Mouse (Mus musculus): Measurements from ENCODE around the gene Krt19. TPM values are rescaled to one million over a fixed set of nuclear protein-coding genes. Genes with fewer than 3 reads are reported as not detected.

The Krt19 gene
- total and polyA plus RNA-seq, 2 experiments from 2014 or later: 20.6 to 52.2 TPM

DNA sequence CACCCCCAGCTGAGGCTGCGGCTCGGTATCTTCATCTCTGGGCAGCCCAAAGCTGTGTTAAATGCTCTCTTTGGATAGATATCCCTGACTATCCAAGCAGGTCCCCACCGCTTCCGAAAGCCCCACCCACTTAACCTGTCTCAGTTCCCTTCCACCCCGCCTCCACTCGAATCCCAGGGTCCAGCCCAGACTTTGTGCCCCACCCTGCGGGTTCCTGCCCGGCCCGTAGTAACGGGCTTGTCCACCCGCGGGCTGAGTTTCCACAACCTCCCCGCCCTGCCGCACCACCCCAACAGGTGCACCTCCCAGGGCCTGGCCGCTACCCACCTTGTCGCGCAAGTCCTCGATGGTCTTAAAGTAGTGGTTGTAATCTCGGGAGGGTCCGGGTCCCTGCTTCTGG is 3.4 kb downstream of the Krt19 start:
- Histone ChIP-seq H3K4me2 (ENCODE audit: low read depth, low read length) (peak overlapping the region; percentile 66), H3K27ac (ENCODE audit: low read depth) (no peak overlapping the region), H3K36me3 (replicated peaks; ENCODE audit: control insufficient read depth, insufficient read depth, low read length) (no peaks in the 10 kb centered on the region), H3K4me1 (ENCODE audit: control insufficient read depth, insufficient read depth) (peaks cover 14% of the 10 kb centered on the region), H3K4me3 (ENCODE audit: low read depth, low read length) (peak overlapping the region; percentile 45), H3K27me3 (ENCODE audit: control insufficient read depth, insufficient read depth, low read length) (peaks cover 10% of the 10 kb centered on the region; the same call in 1 of the 2 replicates), H3K9me3 (replicated peaks; ENCODE audit: control insufficient read depth, low read length) (no peaks in the 10 kb centered on the region), H3K9ac (replicated peaks; ENCODE audit: low read depth, low read length) (0 out of 2 replicates have a peak overlapping the region, but pooled peaks have one; percentile 30)
- TF ChIP-seq CTCF (IDR thresholded peaks at IDR 0.05; ENCODE audit: low read depth): no peak
- no peak for TF ChIP-seq EP300 (IDR thresholded peaks at IDR 0.05; ENCODE audit: low read depth)
- DNase-seq (ENCODE audit: low spot score): no peak
- no peak for ATAC-seq (ENCODE audit: insufficient read depth, low read depth)
- WGBS: 0% methylated on average over 20 of the region's 20 CpGs

DNA sequence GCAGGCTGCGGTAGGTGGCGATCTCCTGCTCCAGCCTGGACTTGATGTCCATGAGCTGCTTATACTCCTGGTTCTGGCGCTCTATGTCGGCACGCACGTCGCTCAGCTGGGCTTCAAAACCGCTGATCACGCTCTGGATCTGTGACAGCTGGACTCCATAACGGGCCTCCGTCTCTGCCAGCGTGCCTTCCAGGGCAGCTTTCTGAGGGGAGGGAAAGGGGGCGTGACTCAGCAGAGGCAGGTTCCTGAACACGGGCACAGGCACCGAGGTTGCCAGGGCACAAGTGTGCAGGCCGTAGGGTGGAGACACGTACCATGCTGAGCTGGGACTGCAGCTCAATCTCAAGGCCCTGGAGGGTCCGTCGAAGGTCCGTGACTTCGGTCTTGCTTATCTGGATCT is 7.5 kb downstream of the Krt19 start:
- no peak overlapping the region for H3K27ac ChIP-seq (ENCODE audit: low read depth)
- ATAC-seq (ENCODE audit: insufficient read depth, low read depth) (no peak), DNase-seq (ENCODE audit: low spot score) (no peak)
- TF ChIP-seq EP300 (IDR thresholded peaks at IDR 0.05; ENCODE audit: low read depth) (no peak), CTCF (IDR thresholded peaks at IDR 0.05; ENCODE audit: low read depth) (no peak)
- WGBS: 74% methylated on average over 21 of the region's 21 CpGs
- H3K9me3 ChIP-seq (replicated peaks; ENCODE audit: control insufficient read depth, low read length): no peaks in the 10 kb centered on the region
- peaks cover 10% of the 10 kb centered on the region for H3K4me1 ChIP-seq (ENCODE audit: control insufficient read depth, insufficient read depth)
- peaks cover 10% of the 10 kb centered on the region; the same call in 1 of the 2 replicates for H3K27me3 ChIP-seq (ENCODE audit: control insufficient read depth, insufficient read depth, low read length)
- H3K9ac ChIP-seq (replicated peaks; ENCODE audit: low read depth, low read length): no peak overlapping the region
- H3K4me2 ChIP-seq (ENCODE audit: low read depth, low read length): no peak overlapping the region
- H3K4me3 ChIP-seq (ENCODE audit: low read depth, low read length): no peak overlapping the region
- H3K36me3 ChIP-seq (replicated peaks; ENCODE audit: control insufficient read depth, insufficient read depth, low read length): no peaks in the 10 kb centered on the region

DNA sequence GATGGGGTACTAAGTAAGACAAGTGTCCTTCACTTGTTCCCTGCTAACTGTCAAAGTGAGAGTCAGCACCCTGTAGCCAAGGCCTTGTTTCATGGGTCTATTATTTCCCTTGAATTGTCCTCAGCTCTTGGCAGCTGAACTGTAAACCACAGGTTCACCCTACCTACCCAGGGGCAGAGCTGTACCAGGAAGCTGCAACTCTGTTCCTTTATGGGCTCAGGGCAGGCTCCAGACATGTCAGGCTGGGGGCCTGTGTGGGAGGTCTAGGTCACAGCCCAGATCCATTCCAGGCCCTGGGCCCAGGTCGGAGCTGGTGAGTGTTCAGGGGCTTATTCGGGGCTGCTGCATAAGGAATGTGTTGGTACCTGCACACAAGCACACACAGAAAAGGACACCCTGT is 9.1 kb downstream of the Krt19 start:
- no peak overlapping the region for H3K9ac ChIP-seq (replicated peaks; ENCODE audit: low read depth, low read length)
- no peaks in the 10 kb centered on the region for H3K4me1 ChIP-seq (ENCODE audit: control insufficient read depth, insufficient read depth)
- WGBS: 52% methylated on average over 2 of the region's 2 CpGs
- H3K4me2 ChIP-seq (ENCODE audit: low read depth, low read length): no peak overlapping the region
- no peak for ATAC-seq (ENCODE audit: insufficient read depth, low read depth)
- H3K27ac ChIP-seq (ENCODE audit: low read depth): no peak overlapping the region
- DNase-seq (ENCODE audit: low spot score): no peak
- no peak overlapping the region for H3K4me3 ChIP-seq (ENCODE audit: low read depth, low read length)
- H3K9me3 ChIP-seq (replicated peaks; ENCODE audit: control insufficient read depth, low read length): no peaks in the 10 kb centered on the region
- H3K36me3 ChIP-seq (replicated peaks; ENCODE audit: control insufficient read depth, insufficient read depth, low read length): no peaks in the 10 kb centered on the region
- 0 out of 2 replicates have a peak, but pooled peaks cover 4% of the 10 kb centered on the region for H3K27me3 ChIP-seq (ENCODE audit: control insufficient read depth, insufficient read depth, low read length)
- TF ChIP-seq EP300 (IDR thresholded peaks at IDR 0.05; ENCODE audit: low read depth): no peak

DNA sequence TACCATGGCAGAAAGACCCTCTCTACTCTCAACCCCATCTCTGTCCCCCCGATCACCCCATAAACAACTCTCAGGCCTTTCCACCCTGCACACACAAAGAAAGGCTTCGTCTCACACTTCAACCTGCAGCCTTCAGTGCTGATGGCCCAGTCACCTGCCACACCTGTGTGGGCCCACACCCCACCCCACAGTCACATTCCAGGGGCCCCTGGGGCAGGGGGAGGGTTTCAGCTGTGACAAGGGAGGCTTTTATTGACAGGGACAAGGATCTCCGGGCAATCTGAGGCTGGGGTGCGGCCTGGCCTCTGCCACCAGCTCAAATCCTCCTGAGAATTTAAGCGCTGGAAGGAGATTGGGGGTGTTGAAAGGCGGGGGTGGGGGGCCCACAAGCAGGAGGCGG is 9.7 kb downstream of the Krt19 start:
- no peak overlapping the region for H3K4me2 ChIP-seq (ENCODE audit: low read depth, low read length)
- no peak for DNase-seq (ENCODE audit: low spot score)
- ATAC-seq (ENCODE audit: insufficient read depth, low read depth): no peak
- H3K36me3 ChIP-seq (replicated peaks; ENCODE audit: control insufficient read depth, insufficient read depth, low read length): no peaks in the 10 kb centered on the region
- H3K9ac ChIP-seq (replicated peaks; ENCODE audit: low read depth, low read length): no peak overlapping the region
- H3K27me3 ChIP-seq (ENCODE audit: control insufficient read depth, insufficient read depth, low read length): 0 out of 2 replicates have a peak, but pooled peaks cover 9% of the 10 kb centered on the region
- no peaks in the 10 kb centered on the region for H3K4me1 ChIP-seq (ENCODE audit: control insufficient read depth, insufficient read depth)
- no peaks in the 10 kb centered on the region for H3K9me3 ChIP-seq (replicated peaks; ENCODE audit: control insufficient read depth, low read length)
- no peak overlapping the region for H3K27ac ChIP-seq (ENCODE audit: low read depth)
- H3K4me3 ChIP-seq (ENCODE audit: low read depth, low read length): no peak overlapping the region
- TF ChIP-seq EP300 (IDR thresholded peaks at IDR 0.05; ENCODE audit: low read depth) (no peak), CTCF (IDR thresholded peaks at IDR 0.05; ENCODE audit: low read depth) (no peak)
- 57% methylated on average over 7 of the region's 7 CpGs for whole genome bisulfite sequencing

DNA sequence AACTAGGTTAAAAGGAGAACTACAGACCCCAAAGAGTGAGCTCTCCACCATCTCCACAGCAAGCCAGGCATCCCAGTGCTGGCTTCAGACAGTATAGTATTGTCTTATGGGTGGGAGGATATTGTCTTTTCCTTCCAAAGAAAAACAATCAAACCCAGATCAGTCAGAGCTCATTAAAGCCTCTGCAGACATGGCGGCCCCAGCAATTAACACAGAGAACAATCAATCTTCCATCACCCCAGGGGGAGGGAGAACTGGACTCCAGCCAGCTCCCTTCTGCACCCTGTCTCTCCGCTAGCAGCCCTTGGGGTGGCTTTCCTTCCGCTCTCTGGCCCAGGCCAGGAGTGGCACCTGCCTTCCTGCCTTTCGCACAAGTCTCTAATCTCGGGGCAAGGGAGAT is 10.8 kb downstream of the Krt19 start:
- Histone ChIP-seq H3K9ac (replicated peaks; ENCODE audit: low read depth, low read length) (no peak overlapping the region), H3K27ac (ENCODE audit: low read depth) (no peak overlapping the region), H3K9me3 (replicated peaks; ENCODE audit: control insufficient read depth, low read length) (no peaks in the 10 kb centered on the region), H3K36me3 (replicated peaks; ENCODE audit: control insufficient read depth, insufficient read depth, low read length) (no peaks in the 10 kb centered on the region), H3K4me3 (ENCODE audit: low read depth, low read length) (no peak overlapping the region), H3K4me2 (ENCODE audit: low read depth, low read length) (no peak overlapping the region), H3K27me3 (ENCODE audit: control insufficient read depth, insufficient read depth, low read length) (0 out of 2 replicates have a peak, but pooled peaks cover 17% of the 10 kb centered on the region), H3K4me1 (ENCODE audit: control insufficient read depth, insufficient read depth) (no peaks in the 10 kb centered on the region)
- TF ChIP-seq EP300 (IDR thresholded peaks at IDR 0.05; ENCODE audit: low read depth): no peak
- no peak for TF ChIP-seq CTCF (IDR thresholded peaks at IDR 0.05; ENCODE audit: low read depth)
- ATAC-seq (ENCODE audit: insufficient read depth, low read depth): no peak
- DNase-seq (ENCODE audit: low spot score): no peak
- 51% methylated on average over 5 of the region's 5 CpGs for WGBS

DNA sequence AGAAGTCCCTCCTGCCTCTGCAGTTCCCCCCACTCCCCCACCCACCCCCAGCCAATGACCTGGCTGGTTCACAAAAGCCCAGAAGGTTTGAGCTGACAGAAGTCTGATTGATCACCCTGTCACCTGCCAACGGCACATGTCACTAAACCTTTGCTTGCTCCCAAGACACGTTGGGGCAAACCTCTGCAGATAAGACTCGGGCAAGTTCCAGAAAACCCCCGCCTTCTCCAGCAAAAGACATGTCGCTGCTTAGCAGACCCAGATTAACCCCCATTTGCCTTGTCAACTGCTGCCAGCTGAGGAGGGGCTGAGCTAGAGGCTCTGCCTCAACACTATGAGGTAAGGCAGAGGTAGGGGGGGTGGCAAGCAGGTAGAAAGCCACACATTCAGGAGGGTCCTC is 11.9 kb downstream of the Krt19 start:
- WGBS: 24% methylated on average over 5 of the region's 5 CpGs
- Histone ChIP-seq H3K36me3 (replicated peaks; ENCODE audit: control insufficient read depth, insufficient read depth, low read length) (no peaks in the 10 kb centered on the region), H3K4me2 (ENCODE audit: low read depth, low read length) (no peak overlapping the region), H3K9me3 (replicated peaks; ENCODE audit: control insufficient read depth, low read length) (no peaks in the 10 kb centered on the region), H3K4me3 (ENCODE audit: low read depth, low read length) (no peak overlapping the region), H3K27me3 (ENCODE audit: control insufficient read depth, insufficient read depth, low read length) (0 out of 2 replicates have a peak, but pooled peaks cover 21% of the 10 kb centered on the region), H3K27ac (ENCODE audit: low read depth) (no peak overlapping the region), H3K9ac (replicated peaks; ENCODE audit: low read depth, low read length) (no peak overlapping the region), H3K4me1 (ENCODE audit: control insufficient read depth, insufficient read depth) (no peaks in the 10 kb centered on the region)
- TF ChIP-seq EP300 (IDR thresholded peaks at IDR 0.05; ENCODE audit: low read depth) (no peak), CTCF (IDR thresholded peaks at IDR 0.05; ENCODE audit: low read depth) (no peak)
- no peak for ATAC-seq (ENCODE audit: insufficient read depth, low read depth)
- DNase-seq (ENCODE audit: low spot score): no peak

Measured in heart, postnatal 0 days (tissue).